Mouse (Mus musculus): ENCODE results near the gene Igfbp4. TPM values are rescaled to one million over a fixed set of nuclear protein-coding genes. Genes with fewer than 3 reads are reported as not detected.

Gene Igfbp4
- polyA plus RNA-seq, 1 experiment from 2014 or later, result 966 TPM

DNA sequence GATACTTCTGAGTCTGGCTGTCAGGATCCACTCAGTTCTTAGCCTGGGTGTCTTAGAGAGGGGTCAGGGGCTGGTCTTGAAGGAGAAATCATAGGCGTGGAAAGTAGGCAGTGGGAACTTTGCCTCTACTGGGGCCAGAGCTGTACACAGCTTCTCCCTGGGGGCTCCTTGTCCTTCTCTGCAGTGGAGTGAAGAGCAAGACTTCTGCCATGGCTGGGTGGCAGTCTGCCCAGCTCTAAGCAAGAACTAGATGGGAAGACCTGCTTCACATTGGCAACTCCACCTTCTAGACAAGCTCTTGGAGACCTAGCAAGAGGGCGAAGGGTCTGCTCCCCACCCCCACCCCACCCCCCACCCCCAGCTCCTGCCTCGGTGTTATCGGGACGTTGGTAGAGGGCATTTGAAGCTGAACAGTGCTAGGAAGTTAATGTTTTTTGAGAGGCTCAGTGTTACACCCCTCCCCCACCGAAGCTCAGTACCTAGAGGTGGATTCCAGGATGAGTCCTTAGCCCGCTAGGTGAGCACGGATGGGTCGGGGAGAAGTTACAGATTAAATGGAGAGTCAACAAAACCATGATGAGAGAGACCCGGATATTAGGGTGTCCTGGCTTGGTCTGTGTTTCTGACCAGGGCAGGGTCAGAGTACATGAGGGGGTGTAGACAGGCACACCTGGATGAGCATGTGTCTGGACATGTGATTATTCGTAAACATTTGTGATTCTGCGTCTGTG lies 4.3 kb downstream of the Igfbp4 start:
- peaks cover 36% of the 10 kb centered on the region for H3K36me3 ChIP-seq (ENCODE audit: control insufficient read depth, insufficient read depth, low read length)
- H3K4me2 ChIP-seq (ENCODE audit: low read depth, low read length), result peak overlapping the region; percentile 74
- peak overlapping the region; percentile 90 for H3K27ac ChIP-seq (replicated peaks; ENCODE audit: low read depth, low read length)
- no peaks in the 10 kb centered on the region for H3K9me3 ChIP-seq (ENCODE audit: control insufficient read depth, low read length)
- WGBS, result 62% methylated on average over 12 of the region's 12 CpGs
- H3K4me1 ChIP-seq (ENCODE audit: control insufficient read depth, insufficient read depth, low read length), result peaks cover 44% of the 10 kb centered on the region
- no peak for ATAC-seq (ENCODE audit: low read depth)
- H3K9ac ChIP-seq (ENCODE audit: low read depth, low read length), result peak overlapping the region; percentile 50
- no peaks in the 10 kb centered on the region for H3K27me3 ChIP-seq (replicated peaks; ENCODE audit: control insufficient read depth, insufficient read depth, low read length)
- peak overlapping the region; percentile 31 for H3K4me3 ChIP-seq (ENCODE audit: low read depth, low read length)
- DNase-seq (ENCODE audit: low spot score), result no peak

DNA sequence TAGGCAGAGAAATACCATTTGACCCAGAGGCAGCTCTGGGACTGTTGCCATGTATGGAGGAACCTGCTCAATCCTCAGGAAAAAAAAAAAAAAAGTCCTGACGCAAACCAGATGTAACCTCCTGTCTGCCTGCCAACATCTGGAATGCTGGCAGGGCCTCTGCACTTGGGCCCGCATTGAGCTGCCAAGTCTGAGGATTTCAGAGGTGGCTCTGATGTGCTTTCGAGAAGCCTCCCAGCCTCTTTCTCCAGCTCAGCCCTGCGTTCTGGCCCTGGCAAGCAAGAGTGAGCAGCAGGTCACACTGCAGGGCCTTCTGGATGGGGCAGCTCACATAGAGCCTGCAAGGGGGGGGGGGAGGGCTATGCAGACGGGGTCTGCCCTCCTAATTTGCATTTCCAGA lies 6.1 kb downstream of the Igfbp4 start:
- peak overlapping the region; percentile 90 for H3K27ac ChIP-seq (replicated peaks; ENCODE audit: low read depth, low read length)
- H3K27me3 ChIP-seq (replicated peaks; ENCODE audit: control insufficient read depth, insufficient read depth, low read length), result no peaks in the 10 kb centered on the region
- peak overlapping the region; percentile 74 for H3K4me2 ChIP-seq (ENCODE audit: low read depth, low read length)
- H3K9ac ChIP-seq (ENCODE audit: low read depth, low read length), result peak overlapping the region; percentile 41
- H3K36me3 ChIP-seq (ENCODE audit: control insufficient read depth, insufficient read depth, low read length), result peaks cover 54% of the 10 kb centered on the region
- 23% methylated on average over 5 of the region's 5 CpGs for WGBS
- H3K4me1 ChIP-seq (ENCODE audit: control insufficient read depth, insufficient read depth, low read length), result peaks cover 44% of the 10 kb centered on the region
- ATAC-seq (ENCODE audit: low read depth) (peak; percentile 68), DNase-seq (ENCODE audit: low spot score) (peak; percentile 95)
- H3K9me3 ChIP-seq (ENCODE audit: control insufficient read depth, low read length), result no peaks in the 10 kb centered on the region
- H3K4me3 ChIP-seq (ENCODE audit: low read depth, low read length), result peak overlapping the region; percentile 31

DNA sequence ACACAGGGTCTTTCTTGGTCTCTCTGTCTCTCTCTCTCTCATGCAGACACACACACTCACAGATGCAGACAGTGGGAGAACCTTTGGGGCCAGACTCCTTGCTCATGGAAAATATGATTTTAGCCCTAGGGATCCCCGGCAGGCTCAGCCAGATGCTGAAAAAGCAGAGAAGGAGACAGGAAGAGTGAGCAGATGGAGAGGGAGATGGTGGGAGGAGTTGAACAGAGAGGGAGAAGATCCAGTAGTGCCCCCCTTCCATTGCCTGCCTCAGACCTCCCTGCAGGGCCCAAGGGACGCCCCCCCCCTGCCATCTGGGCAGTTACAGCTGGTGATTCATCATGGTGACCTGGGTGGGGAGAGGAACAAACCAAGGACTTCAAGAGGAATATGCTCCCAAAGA lies 6.6 kb downstream of the Igfbp4 start:
- peak overlapping the region; percentile 74 for H3K4me2 ChIP-seq (ENCODE audit: low read depth, low read length)
- H3K36me3 ChIP-seq (ENCODE audit: control insufficient read depth, insufficient read depth, low read length), result peaks cover 58% of the 10 kb centered on the region
- peaks cover 44% of the 10 kb centered on the region for H3K4me1 ChIP-seq (ENCODE audit: control insufficient read depth, insufficient read depth, low read length)
- peak; percentile 74; the same call in 1 of the 2 replicates for ATAC-seq (ENCODE audit: low read depth)
- H3K27ac ChIP-seq (replicated peaks; ENCODE audit: low read depth, low read length), result peak overlapping the region; percentile 90
- WGBS, result 40% methylated on average over 2 of the region's 2 CpGs
- DNase-seq (ENCODE audit: low spot score), result peak; percentile 78
- peak overlapping the region; percentile 41; the same call in 1 of the 2 replicates for H3K9ac ChIP-seq (ENCODE audit: low read depth, low read length)
- H3K9me3 ChIP-seq (ENCODE audit: control insufficient read depth, low read length), result no peaks in the 10 kb centered on the region
- peak overlapping the region; percentile 31; the same call in 1 of the 2 replicates for H3K4me3 ChIP-seq (ENCODE audit: low read depth, low read length)
- H3K27me3 ChIP-seq (replicated peaks; ENCODE audit: control insufficient read depth, insufficient read depth, low read length), result no peaks in the 10 kb centered on the region

DNA sequence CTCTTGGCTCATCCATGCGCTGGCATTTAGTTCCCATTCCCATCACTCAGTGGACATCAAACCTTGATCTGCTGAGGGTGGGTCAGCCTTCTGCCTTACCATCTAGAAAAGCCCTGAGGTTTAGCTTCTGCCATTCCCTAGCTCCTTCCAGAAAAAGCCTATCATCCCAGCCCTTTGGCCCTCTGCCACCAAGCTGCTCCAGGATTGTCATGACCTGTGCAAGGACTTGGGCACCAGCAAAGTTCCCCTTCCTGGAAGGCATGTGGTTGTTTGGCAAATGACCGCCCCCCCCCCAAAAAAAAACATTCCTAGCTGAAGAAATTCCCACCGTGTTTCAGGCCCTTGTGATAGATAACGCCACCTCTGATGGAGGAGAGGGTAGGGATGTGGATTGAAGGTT lies 14.1 kb downstream of the Igfbp4 start:
- Histone ChIP-seq H3K4me2 (ENCODE audit: low read depth, low read length) (no peak overlapping the region), H3K9ac (ENCODE audit: low read depth, low read length) (no peak overlapping the region), H3K9me3 (ENCODE audit: control insufficient read depth, low read length) (peaks cover 4% of the 10 kb centered on the region), H3K27me3 (replicated peaks; ENCODE audit: control insufficient read depth, insufficient read depth, low read length) (no peaks in the 10 kb centered on the region), H3K36me3 (ENCODE audit: control insufficient read depth, insufficient read depth, low read length) (peaks cover 29% of the 10 kb centered on the region), H3K27ac (replicated peaks; ENCODE audit: low read depth, low read length) (peak overlapping the region; percentile 36), H3K4me1 (ENCODE audit: control insufficient read depth, insufficient read depth, low read length) (peaks cover 15% of the 10 kb centered on the region), H3K4me3 (ENCODE audit: low read depth, low read length) (no peak overlapping the region)
- ATAC-seq (ENCODE audit: low read depth) (0 out of 2 replicates have a peak, but pooled peaks have one; percentile 14), DNase-seq (ENCODE audit: low spot score) (no peak)
- WGBS, result 33% methylated on average over 4 of the region's 4 CpGs

DNA sequence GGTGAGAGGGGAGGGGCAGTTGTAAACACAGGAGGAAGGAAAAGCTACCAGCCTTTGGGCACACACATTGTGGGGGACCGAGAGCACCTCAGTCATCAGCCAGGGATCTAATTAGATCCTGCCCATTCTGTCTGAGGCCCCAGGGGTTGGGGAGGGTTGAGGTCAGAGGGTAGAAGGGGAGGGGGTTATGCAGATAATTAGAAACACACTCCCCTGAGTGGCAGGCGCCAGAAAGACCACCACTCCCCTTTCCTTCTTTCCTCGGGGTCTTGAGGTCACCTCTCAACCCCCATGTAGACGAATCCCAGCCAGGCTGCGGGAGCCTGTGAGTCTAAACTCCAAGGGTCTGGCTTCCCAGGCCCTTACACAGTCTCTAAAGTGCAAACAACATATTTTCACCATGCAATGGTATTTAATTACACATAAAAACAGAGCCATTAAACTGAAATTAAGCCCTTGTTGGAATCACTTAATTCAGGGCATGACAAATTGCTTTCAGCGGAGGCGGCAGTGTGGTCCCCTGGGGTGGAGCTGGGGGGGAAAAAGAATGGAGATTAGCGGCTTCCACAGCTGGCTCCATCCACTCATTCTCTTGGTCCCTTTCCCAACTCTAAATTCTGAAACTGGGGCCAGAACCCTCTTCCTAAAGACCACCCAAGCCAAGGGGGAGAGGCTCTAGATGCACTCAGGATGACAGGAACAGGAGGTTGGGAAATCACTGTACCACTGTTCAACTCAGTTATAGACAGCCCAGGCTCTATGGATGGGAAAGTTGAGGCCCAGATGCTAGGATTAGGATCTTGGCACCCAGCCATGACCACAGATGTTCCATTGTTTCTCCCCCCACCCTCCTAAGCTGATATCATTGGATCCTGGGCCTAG lies 14.8 kb downstream of the Igfbp4 start:
- DNase-seq (ENCODE audit: low spot score) (peak; percentile 90), ATAC-seq (ENCODE audit: low read depth) (peak; percentile 73)
- peaks cover 22% of the 10 kb centered on the region for H3K4me1 ChIP-seq (ENCODE audit: control insufficient read depth, insufficient read depth, low read length)
- 5% methylated on average over 8 of the region's 8 CpGs for WGBS
- H3K36me3 ChIP-seq (ENCODE audit: control insufficient read depth, insufficient read depth, low read length), result peaks cover 22% of the 10 kb centered on the region
- H3K27me3 ChIP-seq (replicated peaks; ENCODE audit: control insufficient read depth, insufficient read depth, low read length), result no peaks in the 10 kb centered on the region
- no peak overlapping the region for H3K4me3 ChIP-seq (ENCODE audit: low read depth, low read length)
- H3K27ac ChIP-seq (replicated peaks; ENCODE audit: low read depth, low read length), result peak overlapping the region; percentile 36
- peaks cover 4% of the 10 kb centered on the region for H3K9me3 ChIP-seq (ENCODE audit: control insufficient read depth, low read length)
- H3K4me2 ChIP-seq (ENCODE audit: low read depth, low read length), result no peak overlapping the region; the same call in 1 of the 2 replicates
- H3K9ac ChIP-seq (ENCODE audit: low read depth, low read length), result no peak overlapping the region

DNA sequence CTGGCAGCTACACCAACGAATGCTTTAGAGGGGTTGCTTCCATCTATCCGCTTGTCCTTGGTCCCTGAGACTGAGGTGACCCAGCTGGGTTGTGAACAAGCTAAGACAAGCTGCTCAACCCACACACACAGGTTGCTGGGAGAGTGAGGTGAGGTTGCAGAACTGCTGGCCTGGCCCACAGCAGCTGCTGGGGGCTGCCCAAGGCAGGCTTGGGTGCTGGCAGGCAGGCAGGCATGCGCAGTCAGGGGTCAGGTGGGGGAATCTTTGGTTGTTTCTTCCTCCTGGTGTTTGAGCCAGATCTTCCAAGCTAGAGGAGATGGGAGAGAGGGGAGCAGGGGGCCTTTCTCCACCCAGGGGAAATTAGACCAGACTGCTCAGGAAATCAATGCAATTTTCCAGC lies 19.4 kb downstream of the Igfbp4 start:
- Histone ChIP-seq H3K9me3 (ENCODE audit: control insufficient read depth, low read length) (peaks cover 4% of the 10 kb centered on the region), H3K36me3 (ENCODE audit: control insufficient read depth, insufficient read depth, low read length) (no peaks in the 10 kb centered on the region), H3K4me1 (ENCODE audit: control insufficient read depth, insufficient read depth, low read length) (peaks cover 20% of the 10 kb centered on the region), H3K9ac (ENCODE audit: low read depth, low read length) (no peak overlapping the region), H3K27me3 (replicated peaks; ENCODE audit: control insufficient read depth, insufficient read depth, low read length) (no peaks in the 10 kb centered on the region), H3K27ac (replicated peaks; ENCODE audit: low read depth, low read length) (0 out of 2 replicates have a peak overlapping the region, but pooled peaks have one; percentile 29), H3K4me2 (ENCODE audit: low read depth, low read length) (no peak overlapping the region), H3K4me3 (ENCODE audit: low read depth, low read length) (no peak overlapping the region)
- DNase-seq (ENCODE audit: low spot score) (peak; percentile 56), ATAC-seq (ENCODE audit: low read depth) (no peak)
- 66% methylated on average over 3 of the region's 3 CpGs for WGBS

DNA sequence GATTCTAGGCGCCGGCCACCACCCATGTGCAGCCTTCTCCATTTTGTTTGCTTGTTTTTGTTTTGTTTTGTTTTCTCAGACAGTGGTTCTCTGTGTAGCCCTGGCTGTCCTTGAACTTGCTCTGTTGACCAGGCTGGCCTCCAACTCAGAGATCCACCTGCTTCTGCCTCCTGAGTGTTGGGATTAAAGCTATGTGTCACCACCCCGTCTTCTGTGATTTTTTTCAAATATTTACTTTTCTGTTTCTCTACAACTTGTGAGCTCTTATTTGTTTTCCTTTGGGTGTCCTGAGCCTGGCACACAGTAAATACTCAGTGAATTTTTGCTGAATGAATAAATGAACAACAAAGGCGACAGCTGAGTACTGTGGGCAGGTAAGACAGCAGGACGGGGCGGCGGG lies 21.6 kb downstream of the Igfbp4 start:
- 82% methylated on average over 7 of the region's 7 CpGs for WGBS
- no peak for DNase-seq (ENCODE audit: low spot score)

DNA sequence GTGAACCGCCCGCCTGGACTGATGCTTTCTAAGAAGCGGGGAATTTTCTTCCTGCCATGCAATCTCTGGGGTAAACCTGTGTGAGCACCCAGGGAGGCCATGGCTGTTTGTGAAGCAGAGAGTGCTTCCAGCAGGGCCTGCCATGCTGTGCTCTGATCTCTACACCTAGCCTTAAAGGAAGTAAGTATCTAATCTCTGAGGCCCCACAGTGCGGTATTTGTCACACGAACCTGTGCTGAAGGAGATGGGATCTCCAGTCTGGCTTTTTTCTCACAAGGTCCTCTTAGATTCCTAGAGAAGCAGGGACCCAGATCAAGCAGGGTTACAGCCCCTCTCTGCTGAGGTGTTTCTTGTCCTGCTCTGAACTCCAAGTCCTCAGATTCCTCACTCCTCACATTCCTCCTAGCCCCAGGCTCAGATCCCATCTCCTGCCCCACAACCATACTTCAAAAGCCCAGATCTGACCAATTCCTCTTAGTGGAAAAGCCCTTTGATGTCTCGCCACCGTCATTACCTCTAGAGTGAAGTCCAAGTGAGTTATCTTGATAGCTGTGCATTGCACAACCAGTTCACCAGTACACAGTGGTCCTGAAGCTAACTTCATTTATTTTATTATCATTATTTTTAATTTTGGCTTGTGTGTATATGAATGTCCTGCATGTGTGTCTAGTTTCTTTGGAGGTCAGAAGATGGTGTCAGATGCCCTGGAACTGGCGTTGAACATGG lies 22.5 kb downstream of the Igfbp4 start:
- H3K4me3 ChIP-seq (ENCODE audit: low read depth, low read length), result no peak overlapping the region
- ATAC-seq (ENCODE audit: low read depth) (no peak), DNase-seq (ENCODE audit: low spot score) (no peak)
- peaks cover 18% of the 10 kb centered on the region for H3K4me1 ChIP-seq (ENCODE audit: control insufficient read depth, insufficient read depth, low read length)
- H3K4me2 ChIP-seq (ENCODE audit: low read depth, low read length), result no peak overlapping the region
- peaks cover 4% of the 10 kb centered on the region for H3K9me3 ChIP-seq (ENCODE audit: control insufficient read depth, low read length)
- no peak overlapping the region for H3K9ac ChIP-seq (ENCODE audit: low read depth, low read length)
- no peaks in the 10 kb centered on the region for H3K36me3 ChIP-seq (ENCODE audit: control insufficient read depth, insufficient read depth, low read length)
- no peaks in the 10 kb centered on the region for H3K27me3 ChIP-seq (replicated peaks; ENCODE audit: control insufficient read depth, insufficient read depth, low read length)
- WGBS, result 28% methylated on average over 8 of the region's 8 CpGs
- no peak overlapping the region for H3K27ac ChIP-seq (replicated peaks; ENCODE audit: low read depth, low read length)

More for the DNA sequence above, 21.6 kb downstream of the Igfbp4 start:
- H3K4me3 ChIP-seq (ENCODE audit: low read depth, low read length), result no peak overlapping the region
- no peak overlapping the region for H3K9ac ChIP-seq (ENCODE audit: low read depth, low read length)
- no peak overlapping the region for H3K4me2 ChIP-seq (ENCODE audit: low read depth, low read length)
- no peaks in the 10 kb centered on the region for H3K27me3 ChIP-seq (replicated peaks; ENCODE audit: control insufficient read depth, insufficient read depth, low read length)
- peaks cover 4% of the 10 kb centered on the region for H3K9me3 ChIP-seq (ENCODE audit: control insufficient read depth, low read length)
- no peaks in the 10 kb centered on the region for H3K36me3 ChIP-seq (ENCODE audit: control insufficient read depth, insufficient read depth, low read length)
- peaks cover 18% of the 10 kb centered on the region for H3K4me1 ChIP-seq (ENCODE audit: control insufficient read depth, insufficient read depth, low read length)
- no peak overlapping the region for H3K27ac ChIP-seq (replicated peaks; ENCODE audit: low read depth, low read length)
- no peak for ATAC-seq (ENCODE audit: low read depth)
